Mouse (Mus musculus): ENCODE results near the gene Tarsl2.

Tarsl2 gene

DNA sequence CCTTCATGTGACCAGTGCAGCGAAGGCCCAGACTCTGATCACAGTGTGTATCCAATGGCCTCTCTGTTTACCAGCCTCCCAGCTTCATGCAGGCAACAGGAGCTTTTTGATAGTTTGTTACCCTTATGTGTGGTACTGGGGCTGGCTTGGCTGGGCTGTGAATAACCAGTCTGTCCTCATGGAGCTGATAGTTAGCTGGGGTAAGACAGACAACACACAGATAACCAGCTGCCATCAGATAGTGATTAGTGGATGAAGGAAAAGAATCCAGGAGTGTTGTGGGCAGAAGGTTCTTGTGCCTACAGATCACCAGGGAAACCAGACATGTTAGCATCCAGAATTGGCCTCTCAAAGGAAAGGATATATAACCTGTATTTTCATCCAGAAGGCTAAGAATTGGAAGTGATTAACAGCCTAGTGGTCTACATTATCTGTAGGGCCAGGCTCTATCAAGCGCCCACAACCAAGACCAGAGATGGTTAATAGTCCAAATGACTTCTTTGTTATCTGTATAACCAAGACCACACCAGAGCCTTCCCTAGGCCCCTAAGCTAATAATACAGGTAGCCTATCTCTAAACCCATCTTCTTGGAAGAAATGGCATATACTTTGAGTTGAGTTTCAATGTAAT lies 12.9 kb downstream of the Tarsl2 start:
- DNase-seq: no peak

- DNase-seq: no peak
These were observed 18.6 kb downstream of the Tarsl2 start for GRCm38 (mm10) chr7:65663225-65663790.

- DNase-seq: no peak
These were observed 19.2 kb downstream of the Tarsl2 start for GRCm38 (mm10) chr7:65663886-65664285.

DNA sequence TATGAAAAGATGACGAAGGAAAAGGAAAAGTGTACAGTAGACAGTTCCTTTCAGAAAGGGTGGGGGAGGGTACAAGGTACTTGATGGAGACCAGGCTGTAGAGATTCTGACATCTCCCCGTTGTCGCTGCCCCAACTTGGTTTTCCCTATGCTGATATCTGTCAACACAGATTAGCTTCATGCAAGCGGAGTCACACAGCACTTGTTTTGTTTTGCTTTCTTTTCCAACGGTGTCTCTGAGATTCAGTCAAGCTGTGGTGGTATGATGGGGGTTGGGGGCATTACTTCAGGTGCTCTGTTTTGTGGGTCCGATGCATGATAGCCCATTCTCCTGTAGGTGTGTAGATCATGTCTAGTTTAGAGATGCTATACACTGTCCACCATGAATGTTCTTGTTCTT lies 22.8 kb downstream of the Tarsl2 start:
- no peak for DNase-seq

DNA sequence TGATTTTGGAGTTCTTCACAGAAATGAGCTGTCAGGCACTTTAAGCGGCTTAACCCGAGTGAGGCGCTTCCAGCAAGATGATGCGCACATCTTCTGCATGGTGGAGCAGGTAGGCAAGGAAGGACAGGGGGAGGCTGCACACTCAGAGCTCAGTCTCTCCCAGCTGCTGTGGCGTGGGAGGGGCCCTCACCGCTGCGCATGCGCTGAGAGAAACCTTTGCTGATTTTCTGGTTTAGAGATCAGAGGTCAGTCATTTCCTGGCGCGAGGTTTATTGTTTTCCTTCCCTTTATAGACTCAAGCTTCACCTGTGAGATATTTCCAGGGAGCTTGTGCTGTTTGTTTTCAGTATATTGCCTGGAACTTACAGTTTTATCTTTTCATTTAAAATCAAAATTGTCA lies 33.4 kb downstream of the Tarsl2 start:
- DNase-seq: no peak

DNA sequence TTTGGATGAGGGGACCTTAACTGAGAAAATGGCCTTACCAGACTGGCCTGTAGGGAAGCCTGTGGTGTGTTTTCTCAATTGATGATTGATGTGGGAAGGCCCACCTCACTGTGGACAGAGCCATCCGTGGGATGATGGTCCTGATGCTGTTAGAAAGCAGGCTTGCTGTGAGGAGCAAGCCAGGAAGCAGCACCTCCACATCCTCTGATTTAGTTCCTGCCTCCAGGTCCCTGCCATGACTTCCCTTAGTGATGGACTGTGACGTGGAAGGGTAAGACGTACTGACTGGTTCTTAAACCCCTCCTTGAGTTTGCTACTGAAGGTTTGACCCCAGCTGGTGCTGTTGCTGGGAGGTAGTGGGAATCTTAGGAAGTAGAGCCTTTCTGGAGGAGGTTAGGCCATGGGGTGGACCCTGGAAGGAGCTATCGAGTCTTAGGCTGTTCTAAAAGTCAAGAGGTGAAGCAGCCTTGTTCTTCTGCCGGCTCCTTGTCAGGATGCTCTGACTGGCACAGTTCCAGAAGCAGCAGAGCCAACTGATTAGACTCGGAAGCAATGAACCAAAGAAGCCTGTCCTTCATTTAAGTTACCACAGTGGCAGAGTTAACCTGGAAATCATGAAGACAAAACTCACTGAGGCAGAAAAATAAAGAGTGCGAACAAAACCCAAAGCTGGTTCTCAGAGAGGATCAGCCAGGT lies 34.4 kb downstream of the Tarsl2 start:
- no peak for DNase-seq

DNA sequence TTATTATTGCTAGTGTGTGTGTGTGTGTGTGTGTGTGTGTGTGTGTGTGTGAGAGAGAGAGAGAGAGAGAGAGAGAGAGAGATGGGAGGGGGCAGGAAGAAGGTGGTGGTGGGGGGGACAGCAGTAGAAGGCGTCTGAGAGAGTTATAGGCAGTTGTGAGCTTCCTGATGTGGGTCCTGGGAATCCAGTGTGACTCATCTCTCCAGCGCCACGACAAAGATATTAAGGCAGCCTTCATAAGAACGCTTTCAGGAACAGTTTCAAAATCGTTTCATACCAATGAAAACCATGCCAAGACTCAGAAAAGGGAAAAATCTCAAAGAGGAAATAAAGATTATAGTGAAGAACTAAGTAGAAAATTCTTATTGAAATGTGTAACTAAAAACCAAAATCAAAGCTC lies 36.5 kb downstream of the Tarsl2 start:
- DNase-seq: no peak

DNA sequence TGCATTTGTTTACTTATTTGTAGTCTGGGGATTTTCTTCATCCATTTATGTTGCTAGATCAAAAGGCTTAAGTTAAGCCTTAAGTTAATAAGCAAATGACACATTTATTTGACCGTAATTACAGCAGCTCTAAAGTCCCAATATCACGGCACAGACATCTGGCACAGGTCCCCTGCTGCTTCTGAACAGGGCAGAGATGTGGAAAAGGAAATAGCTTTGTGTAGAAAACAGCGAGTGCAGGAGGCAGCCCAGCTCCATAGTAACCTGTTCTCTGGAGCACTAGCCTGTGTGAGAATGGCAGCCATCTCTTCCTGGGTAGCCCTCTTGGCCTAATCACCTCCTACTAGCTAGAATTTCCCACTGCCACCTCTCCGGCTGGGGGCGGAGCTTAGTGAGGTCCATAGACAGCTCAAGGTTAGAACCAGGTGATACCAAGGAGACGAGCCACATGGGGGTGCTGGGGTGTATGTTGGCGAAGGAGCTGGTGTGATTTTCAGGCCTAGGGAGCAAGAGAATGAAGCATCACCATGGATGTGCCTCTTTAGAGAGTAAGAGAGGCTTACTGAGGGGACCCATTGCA lies 39.6 kb downstream of the Tarsl2 start:
- no peak for DNase-seq

GRCm38 (mm10) chr7:65686664-65687063 lies 42.0 kb downstream of the Tarsl2 start:
- no peak for DNase-seq

DNA sequence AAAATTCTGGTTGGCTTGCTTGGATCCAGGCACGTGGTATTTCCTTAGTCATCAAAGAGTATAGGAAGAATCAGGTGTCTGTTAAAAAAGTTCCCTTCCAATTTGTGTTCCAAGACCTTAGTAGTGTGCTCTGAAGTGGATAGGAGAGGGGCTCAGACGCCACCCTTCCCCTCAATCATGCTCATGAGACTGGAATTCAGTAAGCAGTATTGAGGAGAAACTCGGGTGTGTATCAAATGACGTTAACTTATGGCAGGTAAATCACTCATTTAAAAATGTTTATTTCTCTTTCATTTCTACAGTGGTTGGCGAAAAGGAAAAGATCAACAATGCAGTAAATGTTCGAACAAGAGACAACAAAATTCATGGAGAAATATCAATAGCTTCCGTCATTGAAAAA lies 46.2 kb downstream of the Tarsl2 start, which contains the start of gene Tm2d3:
TSS of gene Tm2d3 (plus strand) at position 301 of the 400 bp plus-strand sequence.
- no peak for DNase-seq

GRCm38 (mm10) chr7:65691929-65692605 lies 47.4 kb downstream of the Tarsl2 start:
- no peak for DNase-seq

- no peak for DNase-seq
These were observed 48.2 kb downstream of the Tarsl2 start for GRCm38 (mm10) chr7:65692883-65693282.

GRCm38 (mm10) chr7:65693301-65693821 lies 48.7 kb downstream of the Tarsl2 start:
- peak; percentile 87 for DNase-seq

GRCm38 (mm10) chr7:65696450-65696849 lies 51.8 kb downstream of the Tarsl2 start:
- no peak for DNase-seq

DNA sequence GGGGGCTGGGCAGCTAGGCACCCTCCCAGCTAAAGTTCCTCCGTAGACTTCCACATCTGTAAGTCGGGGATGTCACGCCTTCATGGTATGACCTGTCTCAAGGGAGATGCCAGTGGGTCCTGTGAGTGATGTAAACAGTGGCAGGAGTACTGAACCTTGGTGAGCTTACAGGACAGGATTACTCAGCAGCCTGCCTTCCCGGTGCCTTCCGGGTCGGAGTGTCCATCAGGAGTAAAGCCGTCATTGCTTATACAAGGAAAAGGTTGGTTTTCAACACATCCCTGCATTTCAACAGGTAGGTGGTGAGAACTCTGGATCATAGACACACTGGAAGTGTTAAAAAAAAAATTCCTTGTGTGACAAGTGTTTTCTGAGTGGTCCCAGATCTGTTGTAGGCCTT lies 57.4 kb downstream of the Tarsl2 start:
- no peak for DNase-seq

- DNase-seq: peak; percentile 77
These were observed 60.1 kb downstream of the Tarsl2 start for GRCm38 (mm10) chr7:65704818-65705242.

GRCm38 (mm10) chr7:65708506-65708905 lies 63.8 kb downstream of the Tarsl2 start:
- no peak for DNase-seq

DNA sequence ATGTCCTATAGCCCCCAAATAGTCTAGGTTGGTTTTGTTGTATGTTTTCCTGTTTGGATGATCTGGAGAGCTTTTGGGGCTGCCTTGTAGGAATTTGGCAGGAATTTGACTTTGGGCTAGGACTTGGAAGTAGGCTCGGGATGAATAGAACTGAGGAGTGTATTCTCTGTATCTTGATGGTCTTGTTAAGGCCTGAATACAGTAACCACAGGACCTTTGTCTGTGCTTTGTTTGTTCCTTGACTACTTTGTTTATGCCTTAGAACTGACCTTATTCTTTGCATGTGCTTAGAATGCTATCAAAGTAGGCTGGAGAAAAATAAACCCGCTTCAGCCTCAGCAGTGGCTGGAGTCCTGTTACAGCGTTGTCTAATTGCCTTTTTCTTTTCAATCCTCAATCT lies 65.6 kb downstream of the Tarsl2 start:
- DNase-seq: no peak

DNA sequence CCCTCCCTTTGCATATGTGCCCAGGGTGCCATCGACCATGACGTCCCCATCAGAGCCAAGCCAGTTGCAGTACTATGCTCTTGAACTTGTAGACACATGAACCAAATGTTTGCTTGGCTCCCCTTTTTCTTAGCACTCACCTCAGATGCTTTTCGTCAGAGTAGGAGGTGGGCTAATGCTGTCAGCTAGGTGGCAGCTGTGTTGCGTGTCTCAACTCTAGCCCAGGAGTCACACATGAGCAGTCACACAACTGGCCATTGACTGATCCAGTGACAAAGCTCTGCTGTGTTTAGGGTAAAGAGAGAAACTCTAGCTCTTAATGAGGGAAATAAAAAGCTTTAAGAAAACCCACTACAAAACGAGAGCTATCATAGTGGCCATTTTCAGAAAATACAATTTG lies 69.1 kb downstream of the Tarsl2 start:
- no peak for DNase-seq

- DNase-seq: no peak
These were observed 69.6 kb downstream of the Tarsl2 start for GRCm38 (mm10) chr7:65714304-65714703.

- no peak for DNase-seq
These were observed 89.3 kb downstream of the Tarsl2 start for GRCm38 (mm10) chr7:65734024-65734423.

GRCm38 (mm10) chr7:65735261-65735660 lies 90.6 kb downstream of the Tarsl2 start:
- no peak for DNase-seq

All from liver (tissue).